Mouse (Mus musculus) G1E (cell line): ENCODE results near the gene Mrpl47.

Source experiments
- CTCF ChIP-seq: IDR thresholded peaks from 2 replicates; pipeline ENCODE4 v1.5.1; 2012; ENCODE audit warnings: low read depth, low read length, inconsistent platforms, mixed read lengths
- GATA1 ChIP-seq: IDR thresholded peaks from 2 replicates; pipeline ENCODE4 v1.6.1; 2012; ENCODE audit warnings: borderline replicate concordance, low read length, inconsistent platforms, mixed read lengths
- TAL1 ChIP-seq: conservative IDR thresholded peaks from 2 replicates; pipeline ENCODE4 v1.6.1; 2012; ENCODE audit warnings: low read depth, low read length, inconsistent platforms, mixed read lengths

DNA sequence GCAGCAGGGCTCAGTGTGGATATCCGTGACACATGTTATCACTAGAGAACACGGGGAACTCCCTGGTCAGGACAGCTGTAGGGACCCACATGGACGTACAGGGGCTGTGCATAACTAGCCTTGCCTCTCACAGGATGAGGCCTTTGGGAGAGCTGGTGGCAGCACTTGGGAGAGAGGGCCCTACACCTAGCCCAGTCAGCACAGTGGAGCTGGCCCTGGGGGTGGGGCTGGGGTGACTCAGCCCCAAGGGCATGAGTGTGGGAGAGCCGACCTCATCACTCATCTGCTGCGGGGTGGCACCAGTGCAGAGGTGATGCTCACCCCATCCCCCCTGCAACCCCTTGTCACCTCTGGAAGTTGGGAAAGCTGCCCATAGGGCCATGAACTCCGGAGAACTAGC, 61.0 kb downstream of the Mrpl47 start:
- TF ChIP-seq CTCF (no peak), TAL1 (no peak), GATA1 (no peak)
